Mouse (Mus musculus) stomach, postnatal 0 days (tissue): ENCODE results near the gene Cd24a. TPM values are rescaled to one million over a fixed set of nuclear protein-coding genes. Genes with fewer than 3 reads are reported as not detected.

Experiments
- ATAC-seq: fragments of 200-750 bp; cut with Nextera tagmentation; 2 replicates; pipeline ENCODE4 v1.8.0; 2017; ENCODE audit not compliant: low FRiP score, low TSS enrichment
- DNase-seq: peaks from one replicate; pipeline ENCODE4 v3.0.0-alpha.2; 2016; ENCODE audit warnings: low spot score
- H3K27ac ChIP-seq: fragments of 300-500 bp; sonication (generic); replicated peaks from 2 replicates; pipeline ENCODE4 v1.5.1; 2014; ENCODE audit warnings: mild to moderate bottlenecking, control low read depth
- H3K27me3 ChIP-seq: fragments of 300-500 bp; sonication (generic); 2 replicates; pipeline ENCODE4 v1.6.1; 2014; ENCODE audit warnings: low read length; ENCODE audit not compliant: control insufficient read depth, insufficient read depth
- H3K36me3 ChIP-seq: fragments of 300-500 bp; sonication (generic); 2 replicates; pipeline ENCODE4 v1.6.1; 2014; ENCODE audit warnings: low read length, mixed read lengths; ENCODE audit not compliant: control insufficient read depth, insufficient read depth
- H3K4me1 ChIP-seq: fragments of 300-500 bp; sonication (generic); replicated peaks from 2 replicates; pipeline ENCODE4 v1.6.1; 2014; ENCODE audit warnings: antibody characterized with exemption; ENCODE audit not compliant: control insufficient read depth, insufficient read depth
- H3K4me2 ChIP-seq: fragments of 300-500 bp; sonication (generic); replicated peaks from 2 replicates; pipeline ENCODE4 v1.6.1; 2014; ENCODE audit warnings: low read depth, mild to moderate bottlenecking, control low read depth, moderate library complexity
- H3K4me3 ChIP-seq: fragments of 300-500 bp; sonication (generic); 2 replicates; pipeline ENCODE4 v1.5.1; 2014; ENCODE audit warnings: low read depth, low read length, control low read depth
- H3K9ac ChIP-seq: fragments of 300-500 bp; sonication (generic); 2 replicates; pipeline ENCODE4 v1.6.1; 2014; ENCODE audit warnings: mild to moderate bottlenecking, low read length, control low read depth, mixed read lengths
- H3K9me3 ChIP-seq: fragments of 300-500 bp; sonication (generic); 2 replicates; pipeline ENCODE4 v1.6.1; 2016; ENCODE audit warnings: low read length; ENCODE audit not compliant: control insufficient read depth
- CTCF ChIP-seq: IDR thresholded peaks from 2 replicates; pipeline ENCODE4 v1.5.1; 2016; ENCODE audit warnings: antibody characterized with exemption, low read depth, mild to moderate bottlenecking, moderate library complexity
- EP300 ChIP-seq: optimal IDR thresholded peaks from 2 replicates; pipeline ENCODE3; 2016; ENCODE audit warnings: antibody characterized with exemption
- WGBS: fragments of 180-500 bp; shearing (Covaris S2); extraction: QIAGEN DNeasy Blood & Tissue Kit; methylation state at CpG from one replicate; pipeline ENCODE4 v1.1.7; 2014; 5-methylcytosine and 5-hydroxymethylcytosine counted together
- polyA plus RNA-seq: library from polyadenylated mRNA; unstranded; fragments of >200 nt; fragmentation: Nextera tagmentation; extraction: Ambion mirVana; gene quantifications from 2 replicates; pipeline ENCODE4 v1.2.1, GENCODE M21; 2015

The Cd24a gene
- polyA plus RNA-seq, 1 experiment from 2014 or later: 397 TPM

- H3K27ac ChIP-seq: no peak overlapping the region
- no peak for TF ChIP-seq CTCF
- no peak for TF ChIP-seq EP300
- no peak for ATAC-seq
- no peaks in the 10 kb centered on the region for H3K4me1 ChIP-seq
- DNase-seq: no peak
- WGBS: 67% methylated on average over 8 of the region's 8 CpGs
- no peak overlapping the region for H3K4me3 ChIP-seq
- no peaks in the 10 kb centered on the region for H3K36me3 ChIP-seq
- H3K9ac ChIP-seq: no peak overlapping the region
- no peak overlapping the region for H3K4me2 ChIP-seq
- no peaks in the 10 kb centered on the region for H3K9me3 ChIP-seq
- no peaks in the 10 kb centered on the region for H3K27me3 ChIP-seq
These were observed 10.5 kb downstream of the Cd24a start for GRCm38 (mm10) chr10:43588470-43589177.

- 65% methylated on average over 10 of the region's 10 CpGs for WGBS
- no peak for TF ChIP-seq CTCF
- no peak for TF ChIP-seq EP300
- Histone ChIP-seq H3K27me3 (no peaks in the 10 kb centered on the region), H3K4me3 (no peak overlapping the region), H3K9ac (no peak overlapping the region), H3K9me3 (no peaks in the 10 kb centered on the region), H3K27ac (no peak overlapping the region), H3K4me1 (no peaks in the 10 kb centered on the region), H3K36me3 (no peaks in the 10 kb centered on the region), H3K4me2 (no peak overlapping the region)
- no peak for DNase-seq
- no peak for ATAC-seq
These were observed 13.4 kb downstream of the Cd24a start for GRCm38 (mm10) chr10:43591477-43591876.

GRCm38 (mm10) chr10:43593182-43593581 lies 15.1 kb downstream of the Cd24a start:
- no peak for ATAC-seq
- 72% methylated on average over 5 of the region's 5 CpGs for WGBS

DNA sequence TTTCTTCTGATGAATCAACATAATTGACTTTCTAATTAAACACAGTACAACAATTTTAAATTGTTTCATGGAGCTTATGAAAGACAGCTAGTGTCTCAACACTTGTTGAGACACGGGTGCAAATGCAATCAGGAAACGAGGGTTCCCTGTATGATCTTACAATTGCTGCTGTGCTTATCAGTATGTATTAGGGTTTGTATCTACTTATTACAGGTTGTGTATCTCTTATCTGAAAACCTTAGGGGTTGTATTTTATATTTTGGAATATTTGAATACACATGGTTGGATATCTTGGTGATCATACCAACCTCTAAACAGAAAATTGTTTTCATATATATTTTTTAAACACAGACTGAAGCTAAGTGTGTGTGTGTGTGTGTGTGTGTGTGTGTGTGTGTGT lies 16.1 kb downstream of the Cd24a start:
- Histone ChIP-seq H3K4me2 (no peak overlapping the region), H3K4me1 (no peaks in the 10 kb centered on the region), H3K27ac (no peak overlapping the region), H3K9me3 (no peaks in the 10 kb centered on the region), H3K27me3 (no peaks in the 10 kb centered on the region), H3K36me3 (no peaks in the 10 kb centered on the region), H3K4me3 (no peak overlapping the region), H3K9ac (no peak overlapping the region)
- ATAC-seq: no peak
- no peak for TF ChIP-seq CTCF
- TF ChIP-seq EP300: no peak
- 86% methylated on average over 2 of the region's 2 CpGs for WGBS
- DNase-seq: no peak

More at GRCm38 (mm10) chr10:43593182-43593581, 15.1 kb downstream of the Cd24a start:
- TF ChIP-seq EP300: no peak
- TF ChIP-seq CTCF: no peak
- no peaks in the 10 kb centered on the region for H3K4me1 ChIP-seq
- H3K27ac ChIP-seq: peak overlapping the region; percentile 24; the same call in 1 of the 2 replicates
- H3K36me3 ChIP-seq: no peaks in the 10 kb centered on the region
- no peak for DNase-seq
- H3K9ac ChIP-seq: no peak overlapping the region
- H3K27me3 ChIP-seq: no peaks in the 10 kb centered on the region
- H3K4me2 ChIP-seq: no peak overlapping the region
- H3K4me3 ChIP-seq: no peak overlapping the region
- no peaks in the 10 kb centered on the region for H3K9me3 ChIP-seq

DNA sequence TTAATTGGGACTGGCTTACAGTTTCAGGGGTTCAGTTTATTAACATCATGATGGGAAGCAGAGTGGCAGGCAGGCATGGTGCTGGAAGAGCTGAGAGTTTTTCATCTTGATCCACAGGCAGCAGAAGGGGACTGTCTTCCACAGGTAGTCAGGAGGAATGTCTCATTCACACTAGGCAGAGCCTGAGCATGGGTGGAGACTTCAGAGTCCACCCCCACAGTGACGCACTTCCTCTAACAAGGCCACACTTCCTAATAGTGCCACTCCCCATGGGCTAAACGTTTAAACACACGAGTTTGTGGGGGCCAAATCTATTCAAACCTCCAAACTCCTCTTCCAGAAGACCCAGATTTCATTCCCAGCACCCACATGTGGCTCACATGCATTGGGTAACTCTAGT lies 16.8 kb downstream of the Cd24a start:
- no peak for TF ChIP-seq CTCF
- TF ChIP-seq EP300: no peak
- Histone ChIP-seq H3K9me3 (no peaks in the 10 kb centered on the region), H3K4me3 (no peak overlapping the region), H3K9ac (no peak overlapping the region), H3K4me2 (no peak overlapping the region), H3K4me1 (no peaks in the 10 kb centered on the region), H3K27ac (no peak overlapping the region), H3K36me3 (no peaks in the 10 kb centered on the region), H3K27me3 (no peaks in the 10 kb centered on the region)
- ATAC-seq: no peak
- DNase-seq: no peak
- WGBS: 55% methylated on average over 3 of the region's 3 CpGs

DNA sequence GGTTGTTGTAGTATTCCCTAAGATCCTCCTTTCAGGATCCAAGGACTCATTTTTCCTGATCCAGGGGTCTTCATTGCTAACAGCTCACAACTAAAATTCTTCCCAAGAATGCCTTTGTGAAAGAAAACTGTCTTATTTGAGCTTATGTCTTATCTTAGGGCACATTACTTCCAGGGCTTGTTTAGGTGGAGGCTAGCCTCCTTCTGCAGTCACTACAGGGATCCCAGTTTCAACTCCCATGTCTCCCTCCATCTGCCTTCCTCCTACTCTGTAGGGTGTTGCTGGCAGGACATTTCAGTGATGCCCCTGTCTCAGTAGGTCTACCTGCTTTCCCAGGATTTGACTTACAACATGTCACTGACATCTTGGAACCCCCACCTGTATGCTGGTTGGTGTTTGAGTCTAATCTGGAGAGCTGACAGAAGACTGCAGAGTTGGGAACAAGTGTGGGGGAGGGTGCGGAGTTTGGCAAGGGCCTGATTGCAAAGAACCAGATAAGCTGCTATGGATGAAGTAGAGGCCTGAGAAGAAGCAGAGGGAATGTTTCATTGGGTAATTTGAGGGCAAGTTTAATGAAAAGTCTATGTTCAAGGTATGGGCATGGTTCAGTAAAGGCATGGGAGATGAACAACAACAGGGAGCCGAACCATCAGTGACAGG lies 20.1 kb downstream of the Cd24a start:
- Histone ChIP-seq H3K36me3 (no peaks in the 10 kb centered on the region), H3K9ac (no peak overlapping the region), H3K9me3 (no peaks in the 10 kb centered on the region), H3K4me2 (no peak overlapping the region), H3K4me1 (no peaks in the 10 kb centered on the region), H3K27me3 (no peaks in the 10 kb centered on the region), H3K4me3 (no peak overlapping the region), H3K27ac (no peak overlapping the region)
- TF ChIP-seq CTCF (no peak), EP300 (no peak)
- no peak for ATAC-seq
- WGBS: 84% methylated on average over 2 of the region's 2 CpGs
- DNase-seq: no peak
